Mouse (Mus musculus) intestine, postnatal 0 days (tissue): ENCODE data around the gene Tmem51. TPM values are rescaled to one million over a fixed set of nuclear protein-coding genes. Genes with fewer than 3 reads are reported as not detected.

ENCODE experiments used
- ATAC-seq: fragments of 200-750 bp; cut with Nextera tagmentation; 2 replicates; pipeline ENCODE4 v1.8.0; 2017; ENCODE audit warnings: mild to moderate bottlenecking, moderate TSS enrichment, moderate library complexity
- H3K27ac ChIP-seq: fragments of 300-500 bp; sonication (generic); 2 replicates; pipeline ENCODE4 v1.5.1; 2014; ENCODE audit warnings: mild to moderate bottlenecking, low read depth, low read length, moderate library complexity
- H3K27me3 ChIP-seq: fragments of 300-500 bp; sonication (generic); replicated peaks from 2 replicates; pipeline ENCODE4 v1.6.1; 2014; ENCODE audit warnings: low read length, mixed read lengths; ENCODE audit not compliant: control insufficient read depth, insufficient read depth
- H3K36me3 ChIP-seq: fragments of 300-500 bp; sonication (generic); 2 replicates; pipeline ENCODE4 v1.6.1; 2014; ENCODE audit warnings: mild to moderate bottlenecking, moderate library complexity; ENCODE audit not compliant: control insufficient read depth, insufficient read depth
- H3K4me1 ChIP-seq: fragments of 300-500 bp; sonication (generic); replicated peaks from 2 replicates; pipeline ENCODE4 v1.6.1; 2014; ENCODE audit warnings: antibody characterized with exemption, low read length, mixed read lengths; ENCODE audit not compliant: control insufficient read depth, insufficient read depth
- H3K4me2 ChIP-seq: fragments of 300-500 bp; sonication (generic); replicated peaks from 2 replicates; pipeline ENCODE4 v1.6.1; 2014; ENCODE audit warnings: low read depth, mild to moderate bottlenecking, moderate library complexity
- H3K4me3 ChIP-seq: fragments of 300-500 bp; sonication (generic); 2 replicates; pipeline ENCODE4 v1.5.1; 2014; ENCODE audit warnings: low read depth, low read length
- H3K9ac ChIP-seq: fragments of 300-500 bp; sonication (generic); 2 replicates; pipeline ENCODE4 v1.6.1; 2014; ENCODE audit warnings: mild to moderate bottlenecking, low read depth, low read length
- H3K9me3 ChIP-seq: fragments of 300-500 bp; sonication (generic); 2 replicates; pipeline ENCODE4 v1.6.1; 2016; ENCODE audit warnings: mixed run types; ENCODE audit not compliant: control insufficient read depth
- CTCF ChIP-seq: sonication (generic); IDR thresholded peaks from 2 replicates; pipeline ENCODE4 v1.5.1; 2016; ENCODE audit warnings: low read depth, mild to moderate bottlenecking, control low read depth, antibody characterized with exemption, moderate library complexity
- WGBS: fragments of 180-500 bp; shearing (Covaris S2); extraction: QIAGEN DNeasy Blood & Tissue Kit; methylation state at CpG from one replicate; pipeline ENCODE4 v1.1.7; 2014; 5-methylcytosine and 5-hydroxymethylcytosine counted together
- polyA plus RNA-seq: library from polyadenylated mRNA; unstranded; fragments of >200 nt; fragmentation: Nextera tagmentation; extraction: Ambion mirVana; gene quantifications from 2 replicates; pipeline ENCODE4 v1.2.1, GENCODE M21; 2015

Gene Tmem51
- polyA plus RNA-seq, 1 experiment from 2014 or later, result 212 TPM

DNA sequence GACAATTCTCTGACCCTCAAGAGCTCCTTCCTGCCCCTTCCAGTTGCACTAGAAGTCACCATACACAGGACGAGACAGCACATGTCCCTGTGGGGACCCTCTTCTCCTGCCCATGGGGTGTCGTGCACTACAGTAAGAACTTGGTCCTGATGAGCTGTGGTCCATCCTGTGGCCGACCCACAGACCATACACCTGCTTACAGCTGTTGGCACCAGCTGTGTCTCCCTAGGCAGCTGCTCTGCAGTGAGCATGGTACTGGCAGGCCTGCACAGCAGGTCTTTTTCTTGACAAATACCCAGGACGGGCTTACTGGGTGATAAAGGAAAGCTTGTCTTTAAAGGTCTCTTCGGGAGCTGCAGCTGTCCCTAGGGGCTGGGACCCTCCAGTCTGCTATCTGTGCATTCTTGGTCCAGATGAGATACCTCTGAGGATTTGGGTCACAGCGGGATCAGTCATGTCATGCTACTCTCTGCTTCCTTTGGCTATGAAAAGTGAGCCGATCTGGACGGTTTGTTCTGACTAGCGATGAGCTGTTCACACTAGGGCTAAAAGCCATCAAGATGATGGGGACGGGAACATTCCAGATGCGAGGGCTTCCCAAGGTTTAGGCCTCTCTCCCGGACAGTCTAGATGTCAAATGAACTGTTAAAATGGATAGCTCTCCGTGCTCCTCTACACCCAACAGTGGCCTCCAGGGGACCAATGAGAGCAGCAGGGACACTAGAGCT lies 24.8 kb downstream of the Tmem51 start:
- H3K27ac ChIP-seq, result no peak overlapping the region
- H3K9ac ChIP-seq, result no peak overlapping the region
- no peak for ATAC-seq
- H3K4me3 ChIP-seq, result no peak overlapping the region
- TF ChIP-seq CTCF, result no peak
- no peak overlapping the region for H3K4me2 ChIP-seq
- H3K4me1 ChIP-seq, result 0 out of 2 replicates have a peak, but pooled peaks cover 10% of the 10 kb centered on the region
- 0 out of 2 replicates have a peak, but pooled peaks cover 4% of the 10 kb centered on the region for H3K36me3 ChIP-seq
- H3K9me3 ChIP-seq, result no peaks in the 10 kb centered on the region
- WGBS, result 79% methylated on average over 13 of the region's 13 CpGs
- no peaks in the 10 kb centered on the region for H3K27me3 ChIP-seq

DNA sequence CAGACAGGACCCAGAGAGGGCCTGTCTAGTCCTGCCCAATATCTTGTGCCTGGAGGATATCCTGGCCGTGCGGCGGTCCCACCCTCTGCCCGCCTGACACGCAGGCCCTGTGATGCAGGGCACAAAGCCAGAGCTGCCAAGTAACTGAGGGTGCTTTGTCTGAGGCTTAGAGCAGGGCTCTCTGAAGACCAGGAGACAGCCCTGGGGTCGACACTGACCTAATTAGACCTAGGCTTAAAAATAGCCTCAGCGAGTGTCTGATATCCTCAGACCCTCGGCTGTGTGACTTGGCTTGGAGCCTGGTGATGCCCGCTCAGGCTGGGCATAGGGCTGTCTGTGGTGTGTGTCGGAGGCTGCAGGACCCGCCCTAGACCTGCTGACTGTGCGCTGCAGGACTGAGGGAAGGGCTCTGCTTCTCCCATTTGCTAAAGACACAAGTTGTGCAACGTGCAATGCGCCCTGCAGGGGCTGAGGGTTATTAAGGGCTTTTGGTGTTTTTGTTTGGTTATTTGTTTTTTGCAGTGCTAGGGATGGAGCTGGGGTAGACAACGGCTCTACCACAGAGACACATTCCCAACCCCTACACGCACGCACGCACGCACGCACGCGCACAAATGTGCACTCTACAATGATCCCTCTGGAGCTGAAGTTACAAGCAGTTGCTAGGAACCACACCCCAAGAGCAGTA lies 26.4 kb downstream of the Tmem51 start:
- Histone ChIP-seq H3K4me2 (no peak overlapping the region), H3K27ac (no peak overlapping the region), H3K4me3 (no peak overlapping the region), H3K36me3 (0 out of 2 replicates have a peak, but pooled peaks cover 4% of the 10 kb centered on the region), H3K9ac (no peak overlapping the region), H3K27me3 (no peaks in the 10 kb centered on the region), H3K9me3 (no peaks in the 10 kb centered on the region), H3K4me1 (peaks cover 16% of the 10 kb centered on the region; the same call in 1 of the 2 replicates)
- 84% methylated on average over 22 of the region's 22 CpGs for WGBS
- no peak for ATAC-seq
- no peak for TF ChIP-seq CTCF

DNA sequence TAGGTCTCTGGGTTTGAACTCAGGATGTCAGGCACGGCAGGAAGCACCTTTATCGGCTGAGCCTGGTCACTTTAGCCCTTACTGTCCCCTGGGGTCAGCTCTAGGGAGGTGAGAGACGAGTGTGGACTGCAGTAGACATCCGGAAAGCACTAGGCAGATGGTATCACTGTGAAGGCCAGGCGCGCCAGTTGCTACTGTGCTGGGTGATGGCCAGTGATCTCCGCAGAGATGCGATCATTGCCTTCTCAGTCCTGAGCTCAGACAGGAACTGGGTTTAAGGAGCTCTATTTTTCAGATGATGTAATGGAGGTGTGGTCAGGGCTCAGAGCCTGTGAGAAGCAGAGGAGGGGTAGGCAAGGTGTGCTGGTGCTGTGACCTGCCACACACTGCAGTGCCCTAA lies 28.5 kb downstream of the Tmem51 start:
- H3K9ac ChIP-seq, result no peak overlapping the region
- H3K27me3 ChIP-seq, result no peaks in the 10 kb centered on the region
- no peaks in the 10 kb centered on the region for H3K9me3 ChIP-seq
- no peak for TF ChIP-seq CTCF
- H3K27ac ChIP-seq, result no peak overlapping the region
- 80% methylated on average over 8 of the region's 8 CpGs for WGBS
- H3K36me3 ChIP-seq, result 0 out of 2 replicates have a peak, but pooled peaks cover 4% of the 10 kb centered on the region
- peaks cover 14% of the 10 kb centered on the region; the same call in 1 of the 2 replicates for H3K4me1 ChIP-seq
- no peak overlapping the region for H3K4me2 ChIP-seq
- ATAC-seq, result no peak
- no peak overlapping the region for H3K4me3 ChIP-seq

DNA sequence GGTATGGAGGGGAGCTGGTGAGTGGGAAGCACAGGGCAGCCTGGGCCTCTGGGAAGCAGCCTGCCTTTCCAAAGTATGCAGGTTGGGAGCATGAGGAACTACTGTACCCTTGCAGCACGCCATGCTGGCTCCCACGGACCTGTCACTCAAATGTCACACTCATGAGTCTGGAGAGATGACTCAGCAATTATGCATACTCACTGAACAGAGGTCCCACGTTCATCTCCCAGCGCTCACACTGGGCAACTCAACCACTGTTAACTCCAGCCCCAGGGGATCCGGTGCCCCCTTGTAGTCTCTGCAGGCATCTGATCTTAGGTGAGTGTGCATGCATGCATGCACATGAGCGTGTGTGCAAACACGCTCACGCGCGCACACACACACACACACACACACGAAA lies 29.5 kb downstream of the Tmem51 start:
- Histone ChIP-seq H3K36me3 (no peaks in the 10 kb centered on the region), H3K4me1 (peaks cover 13% of the 10 kb centered on the region), H3K4me2 (no peak overlapping the region), H3K9ac (no peak overlapping the region), H3K9me3 (no peaks in the 10 kb centered on the region), H3K27me3 (no peaks in the 10 kb centered on the region), H3K4me3 (no peak overlapping the region), H3K27ac (peak overlapping the region; percentile 90; the same call in 1 of the 2 replicates)
- no peak for TF ChIP-seq CTCF
- 75% methylated on average over 11 of the region's 11 CpGs for WGBS
- ATAC-seq, result no peak

DNA sequence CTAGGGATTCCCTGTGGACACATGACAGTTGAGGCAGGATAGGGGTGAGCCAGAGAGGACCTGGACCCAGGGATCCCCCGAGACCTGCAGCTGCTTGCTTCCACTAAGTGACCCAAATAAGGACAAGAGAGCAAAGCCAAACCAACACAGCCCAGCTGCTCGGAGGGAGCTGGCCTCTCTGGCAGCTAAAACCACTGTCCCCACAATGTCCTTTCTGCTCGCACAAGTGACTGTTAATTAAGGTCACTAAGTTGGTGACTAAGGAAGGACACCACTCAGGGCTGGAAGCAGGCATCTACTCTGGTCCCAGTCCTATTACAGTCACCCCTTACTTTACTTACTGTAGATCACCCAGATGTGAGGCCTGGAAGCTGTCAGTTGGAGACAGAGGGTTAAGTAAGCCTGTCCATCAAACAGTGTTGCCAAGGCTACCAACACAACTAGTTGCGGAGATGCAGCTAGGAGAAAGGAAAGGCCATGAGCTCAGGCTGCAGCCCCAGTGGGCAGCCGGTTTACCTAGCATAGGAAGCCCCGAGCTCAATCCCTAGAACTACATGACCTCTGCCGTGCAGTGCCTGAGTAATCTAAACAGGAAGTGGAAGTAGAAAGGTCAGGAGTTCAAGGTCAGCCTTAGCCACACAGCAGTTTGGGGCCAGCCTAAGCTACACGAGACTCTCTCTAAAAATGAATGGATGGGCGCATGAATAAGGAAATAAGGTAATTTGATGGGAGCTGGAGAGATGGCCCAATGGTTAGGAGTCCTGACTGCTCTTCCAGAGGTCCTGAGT lies 30.2 kb downstream of the Tmem51 start:
- WGBS, result 35% methylated on average over 9 of the region's 9 CpGs
- Histone ChIP-seq H3K4me3 (no peak overlapping the region), H3K27me3 (no peaks in the 10 kb centered on the region), H3K9me3 (no peaks in the 10 kb centered on the region), H3K27ac (peak overlapping the region; percentile 90), H3K36me3 (no peaks in the 10 kb centered on the region), H3K4me2 (no peak overlapping the region), H3K9ac (no peak overlapping the region), H3K4me1 (peaks cover 21% of the 10 kb centered on the region)
- no peak for ATAC-seq
- no peak for TF ChIP-seq CTCF

DNA sequence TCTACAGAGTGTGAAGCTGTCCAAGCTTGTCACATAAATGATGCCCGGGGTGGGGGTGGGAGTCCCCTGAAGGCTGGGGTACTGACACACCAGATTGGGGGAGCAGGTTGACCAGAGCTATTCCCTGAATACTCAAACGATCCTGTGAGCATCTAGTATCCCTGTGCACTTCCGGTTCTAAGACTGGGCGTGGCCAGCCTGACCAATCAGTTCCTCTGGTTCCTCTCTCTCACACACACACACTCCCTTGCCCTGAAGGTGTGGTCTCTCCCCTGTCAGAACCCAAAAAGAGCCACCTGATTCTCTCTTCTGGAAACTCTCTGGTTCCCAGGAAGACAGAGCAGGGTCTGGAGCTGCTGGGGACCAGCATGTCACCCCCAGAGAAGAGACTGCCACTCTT lies 30.8 kb downstream of the Tmem51 start:
- TF ChIP-seq CTCF, result no peak
- 34% methylated on average over 4 of the region's 4 CpGs for WGBS
- peak overlapping the region; percentile 90 for H3K27ac ChIP-seq
- peak; percentile 22; the same call in 1 of the 2 replicates for ATAC-seq
- peaks cover 21% of the 10 kb centered on the region for H3K4me1 ChIP-seq
- no peaks in the 10 kb centered on the region for H3K36me3 ChIP-seq
- H3K9ac ChIP-seq, result no peak overlapping the region
- no peak overlapping the region for H3K4me3 ChIP-seq
- H3K27me3 ChIP-seq, result no peaks in the 10 kb centered on the region
- no peaks in the 10 kb centered on the region for H3K9me3 ChIP-seq
- no peak overlapping the region for H3K4me2 ChIP-seq
